Mouse (Mus musculus) intestine, postnatal 0 days (tissue): ENCODE data around the gene Olfr71. TPM values are rescaled to one million over a fixed set of nuclear protein-coding genes. Genes with fewer than 3 reads are reported as not detected.
A peak's percentile ranks its signal among the peaks of the same experiment; 100 is the strongest.

ENCODE experiments used
- ATAC-seq: fragments of 200-750 bp; cut with Nextera tagmentation; 2 replicates; pipeline ENCODE4 v1.8.0; 2017; ENCODE audit warnings: mild to moderate bottlenecking, moderate TSS enrichment, moderate library complexity
- H3K27ac ChIP-seq: fragments of 300-500 bp; sonication (generic); 2 replicates; pipeline ENCODE4 v1.5.1; 2014; ENCODE audit warnings: mild to moderate bottlenecking, low read depth, low read length, moderate library complexity
- H3K27me3 ChIP-seq: fragments of 300-500 bp; sonication (generic); replicated peaks from 2 replicates; pipeline ENCODE4 v1.6.1; 2014; ENCODE audit warnings: low read length, mixed read lengths; ENCODE audit not compliant: control insufficient read depth, insufficient read depth
- H3K36me3 ChIP-seq: fragments of 300-500 bp; sonication (generic); 2 replicates; pipeline ENCODE4 v1.6.1; 2014; ENCODE audit warnings: mild to moderate bottlenecking, moderate library complexity; ENCODE audit not compliant: control insufficient read depth, insufficient read depth
- H3K4me1 ChIP-seq: fragments of 300-500 bp; sonication (generic); replicated peaks from 2 replicates; pipeline ENCODE4 v1.6.1; 2014; ENCODE audit warnings: antibody characterized with exemption, low read length, mixed read lengths; ENCODE audit not compliant: control insufficient read depth, insufficient read depth
- H3K4me2 ChIP-seq: fragments of 300-500 bp; sonication (generic); replicated peaks from 2 replicates; pipeline ENCODE4 v1.6.1; 2014; ENCODE audit warnings: low read depth, mild to moderate bottlenecking, moderate library complexity
- H3K4me3 ChIP-seq: fragments of 300-500 bp; sonication (generic); 2 replicates; pipeline ENCODE4 v1.5.1; 2014; ENCODE audit warnings: low read depth, low read length
- H3K9ac ChIP-seq: fragments of 300-500 bp; sonication (generic); 2 replicates; pipeline ENCODE4 v1.6.1; 2014; ENCODE audit warnings: mild to moderate bottlenecking, low read depth, low read length
- H3K9me3 ChIP-seq: fragments of 300-500 bp; sonication (generic); 2 replicates; pipeline ENCODE4 v1.6.1; 2016; ENCODE audit warnings: mixed run types; ENCODE audit not compliant: control insufficient read depth
- CTCF ChIP-seq: sonication (generic); IDR thresholded peaks from 2 replicates; pipeline ENCODE4 v1.5.1; 2016; ENCODE audit warnings: low read depth, mild to moderate bottlenecking, control low read depth, antibody characterized with exemption, moderate library complexity
- WGBS: fragments of 180-500 bp; shearing (Covaris S2); extraction: QIAGEN DNeasy Blood & Tissue Kit; methylation state at CpG from one replicate; pipeline ENCODE4 v1.1.7; 2014; 5-methylcytosine and 5-hydroxymethylcytosine counted together
- polyA plus RNA-seq: library from polyadenylated mRNA; unstranded; fragments of >200 nt; fragmentation: Nextera tagmentation; extraction: Ambion mirVana; gene quantifications from 2 replicates; pipeline ENCODE4 v1.2.1, GENCODE M21; 2015

Gene Olfr71
- polyA plus RNA-seq, 1 experiment from 2014 or later, result not detected

- no peaks in the 10 kb centered on the region for H3K27me3 ChIP-seq
Measured at GRCm38 (mm10) chr4:43655656-43656338, 54.3 kb downstream of the Olfr71 start.

More at GRCm38 (mm10) chr4:43655656-43656338, 54.3 kb downstream of the Olfr71 start:
- Histone ChIP-seq H3K36me3 (no peaks in the 10 kb centered on the region), H3K27ac (peak overlapping the region; percentile 92), H3K4me1 (no peaks in the 10 kb centered on the region), H3K4me3 (peak overlapping the region; percentile 89), H3K4me2 (peak overlapping the region; percentile 86), H3K9me3 (no peaks in the 10 kb centered on the region), H3K9ac (peak overlapping the region; percentile 89)
- ATAC-seq, result peak; percentile 59
- 3% methylated on average over 34 of the region's 34 CpGs for WGBS
- peak; percentile 4; the same call in 1 of the 2 replicates for TF ChIP-seq CTCF

Other genes starting within 250 kb of the Olfr71 start
- gene Sit1, start 226.5 kb downstream of the Olfr71 start, polyA plus RNA-seq, result not detected in 2 replicates
- 79.8 and 83.1 TPM in 2 replicates for gene Ccdc107, start 217.4 kb downstream of the Olfr71 start, polyA plus RNA-seq
- gene Arhgef39, start 210.6 kb downstream of the Olfr71 start, polyA plus RNA-seq, result 10.3 and 12.3 TPM in 2 replicates
- 4.8 and 5.4 TPM in 2 replicates for gene Car9, start 203.3 kb downstream of the Olfr71 start, polyA plus RNA-seq
- 928 and 1,046 TPM in 2 replicates for gene Tpm2, start 186.5 kb downstream of the Olfr71 start, polyA plus RNA-seq
- 102 and 114 TPM in 2 replicates for gene Creb3, start 147.9 kb downstream of the Olfr71 start, polyA plus RNA-seq
- gene Tln1, start 147.6 kb downstream of the Olfr71 start, polyA plus RNA-seq, result 41.6 and 47.7 TPM in 2 replicates
- gene Rgp1, start 131.5 kb downstream of the Olfr71 start, polyA plus RNA-seq, result 11.3 and 13.0 TPM in 2 replicates
- 5.2 and 5.3 TPM in 2 replicates for gene Gba2, start 131.4 kb downstream of the Olfr71 start, polyA plus RNA-seq
- gene Msmp, start 125.8 kb downstream of the Olfr71 start, polyA plus RNA-seq, result not detected in 2 replicates
- gene Npr2, start 78.3 kb downstream of the Olfr71 start, polyA plus RNA-seq, result 3.5 and 4.1 TPM in 2 replicates
- 0.08 and 0.22 TPM in 2 replicates for gene Spag8, start 56.7 kb downstream of the Olfr71 start, polyA plus RNA-seq
- gene Hint2, start 53.8 kb downstream of the Olfr71 start, polyA plus RNA-seq, result 270 and 305 TPM in 2 replicates
- gene Tmem8b, start 41.3 kb downstream of the Olfr71 start, polyA plus RNA-seq, result 1.6 and 1.9 TPM in 2 replicates
- gene Fam221b, start 41.1 kb downstream of the Olfr71 start, polyA plus RNA-seq, result 6.0 and 6.7 TPM in 2 replicates
- not detected in 2 replicates for gene Olfr70, start 9.4 kb downstream of the Olfr71 start, polyA plus RNA-seq
- gene Hrct1, start 16.9 kb upstream of the Olfr71 start, polyA plus RNA-seq, result 1.6 and 2.1 TPM in 2 replicates
- gene Spaar, start 19.8 kb upstream of the Olfr71 start, polyA plus RNA-seq, result 0.47 and 0.51 TPM in 2 replicates
- gene Olfr159, start 60.8 kb upstream of the Olfr71 start, polyA plus RNA-seq, result not detected in 2 replicates
- not detected in 2 replicates for gene Olfr156, start 113.6 kb upstream of the Olfr71 start, polyA plus RNA-seq
- not detected in 2 replicates for gene Olfr157, start 129.9 kb upstream of the Olfr71 start, polyA plus RNA-seq
- gene Olfr155, start 141.3 kb upstream of the Olfr71 start, polyA plus RNA-seq, result not detected in 2 replicates
- gene Reck, start 165.3 kb upstream of the Olfr71 start, polyA plus RNA-seq, result 5.7 and 5.9 TPM in 2 replicates
- 25.2 and 26.8 TPM in 2 replicates for gene Glipr2, start 247.1 kb upstream of the Olfr71 start, polyA plus RNA-seq